Mouse (Mus musculus): Measurements from ENCODE around the gene Irgm2.
"Not testable (repeated sequence)": the region's sequence is repeated elsewhere in the genome, so short reads cannot be mapped to it uniquely, and the experiment has no call there.

Irgm2 gene

DNA sequence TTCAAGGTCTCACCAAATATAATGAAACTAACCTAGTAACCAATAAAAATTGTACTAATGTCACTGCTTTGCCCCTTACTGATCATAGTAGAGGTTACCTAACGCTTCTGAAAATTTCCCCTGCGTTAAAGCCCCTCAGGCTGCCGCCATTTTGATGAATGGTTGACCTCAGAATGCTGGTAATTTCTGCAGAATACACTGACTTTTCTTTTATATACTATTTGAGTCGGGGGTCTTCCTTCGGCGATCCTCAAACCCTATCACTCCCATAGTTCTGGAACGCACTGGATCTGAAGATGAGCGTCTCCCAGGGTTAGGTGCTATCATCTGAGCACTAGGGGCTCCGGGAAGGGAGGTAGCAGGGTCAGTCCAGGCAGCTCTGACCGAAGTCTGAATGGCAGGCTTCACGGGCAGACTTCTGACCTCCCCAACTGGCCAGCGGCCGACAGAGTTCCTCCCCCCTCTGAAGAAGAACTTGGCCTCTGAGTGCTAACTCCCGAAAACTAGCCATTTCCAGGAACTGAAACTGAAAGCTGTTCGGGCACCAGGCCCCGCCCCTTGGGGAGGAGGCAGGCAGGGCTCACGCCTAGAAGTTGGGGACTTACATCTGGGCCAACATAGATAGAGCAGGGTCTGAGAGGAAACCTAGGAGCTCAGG is 15.1 kb downstream of the Irgm2 start:
- no peak for DNase-seq

DNA sequence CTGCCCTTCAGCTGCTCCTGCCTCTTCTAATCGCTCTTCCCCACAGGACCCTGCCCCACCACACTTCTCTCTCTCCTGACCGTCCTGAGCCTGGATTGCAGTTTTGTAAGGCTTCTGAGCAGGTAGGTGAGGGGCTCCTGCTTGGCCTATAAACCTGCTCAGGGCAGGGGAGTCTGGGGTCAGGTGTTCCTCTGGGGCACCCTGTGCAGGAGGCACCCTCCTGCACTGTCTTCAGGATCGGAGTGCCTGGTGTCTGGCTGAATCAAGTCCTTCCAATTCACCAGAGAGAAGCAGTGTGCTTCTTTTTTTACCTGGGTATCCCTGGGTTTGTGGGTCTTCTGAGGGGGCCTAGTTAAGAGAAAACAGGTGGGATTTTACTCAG is 15.6 kb downstream of the Irgm2 start:
- not testable (repeated sequence) for DNase-seq

DNA sequence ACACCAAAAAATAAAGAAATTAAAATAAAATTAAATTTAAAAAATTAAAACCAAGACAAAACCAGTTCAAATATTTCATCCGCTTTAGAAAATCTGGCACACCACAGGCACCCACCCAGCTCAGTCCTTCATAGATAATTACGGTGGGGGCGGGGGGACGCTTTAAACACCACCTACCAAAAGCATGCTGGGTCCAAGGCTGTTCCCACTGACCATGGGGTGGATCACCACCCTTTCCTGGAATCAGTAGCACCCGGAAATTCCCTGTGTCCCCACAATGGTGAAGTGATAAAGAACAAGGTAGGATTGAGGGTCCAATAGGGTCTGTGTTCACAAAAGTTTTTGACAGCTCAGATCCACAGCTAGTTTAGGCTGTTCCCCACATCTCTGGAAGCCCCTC is 16.4 kb downstream of the Irgm2 start:
- DNase-seq, result no peak

GRCm38 (mm10) chr11:58216823-58217222 is 17.4 kb downstream of the Irgm2 start:
- DNase-seq, result no peak

GRCm38 (mm10) chr11:58223751-58224150 is 24.3 kb downstream of the Irgm2 start:
- DNase-seq, result no peak

DNA sequence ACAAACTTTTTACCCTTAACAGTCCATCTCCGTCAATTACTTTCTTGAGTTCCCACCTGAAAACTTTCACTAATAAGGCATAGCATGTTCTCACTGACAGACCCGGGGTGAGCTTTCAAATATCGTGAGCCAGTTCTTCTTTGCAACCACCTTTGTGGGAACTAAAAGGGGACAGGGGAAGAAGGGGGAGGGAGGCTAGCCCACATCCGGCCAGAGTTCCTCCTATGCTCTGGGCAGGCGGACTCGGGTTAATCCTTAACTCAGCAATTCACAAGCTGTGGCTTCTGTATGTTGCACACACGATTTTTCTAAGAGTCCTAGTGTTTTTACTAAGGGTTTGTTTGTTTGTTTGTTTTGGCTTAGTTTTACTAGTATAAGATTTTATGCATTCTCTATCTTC is 24.9 kb downstream of the Irgm2 start:
- no peak for DNase-seq

DNA sequence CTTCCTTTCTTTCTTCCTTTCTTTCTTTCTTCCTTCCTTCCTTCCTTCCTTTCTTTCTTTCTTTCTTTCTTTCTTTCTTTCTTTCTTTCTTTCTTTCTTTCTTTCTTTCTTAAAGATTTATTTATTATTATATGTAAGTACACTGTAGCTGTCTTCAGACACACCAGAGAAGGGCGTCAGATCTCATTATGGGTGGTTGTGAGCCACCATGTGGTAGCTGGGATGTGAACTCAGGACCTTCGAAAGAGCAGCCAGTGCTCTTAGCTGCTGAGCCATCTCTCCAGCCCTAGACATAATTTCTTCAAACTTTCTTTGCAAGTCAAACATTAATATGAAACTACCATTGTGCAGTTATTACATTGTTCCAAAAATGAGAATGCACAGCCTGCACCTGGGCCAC is 25.5 kb downstream of the Irgm2 start:
- not testable (repeated sequence) for DNase-seq

DNA sequence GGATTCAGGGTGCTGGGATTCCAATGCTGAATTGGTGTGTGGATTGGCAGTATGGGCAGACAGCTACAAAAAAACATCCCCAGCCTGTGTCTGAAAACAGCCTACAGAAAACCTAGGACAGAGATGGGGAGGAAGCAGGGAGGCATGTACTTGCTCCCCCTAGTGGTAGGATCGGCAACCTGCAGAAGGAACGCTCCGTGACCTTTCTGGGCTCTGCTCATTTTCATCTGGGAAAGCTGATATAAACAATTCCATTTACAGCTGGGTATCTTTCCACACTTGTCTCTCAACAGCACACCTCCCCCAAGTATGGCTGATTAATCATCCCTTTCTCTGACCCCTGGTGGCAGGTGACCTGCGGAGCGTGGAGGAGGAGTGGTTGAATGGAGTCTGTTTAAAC is 26.2 kb downstream of the Irgm2 start:
- DNase-seq, result peak; percentile 37

DNA sequence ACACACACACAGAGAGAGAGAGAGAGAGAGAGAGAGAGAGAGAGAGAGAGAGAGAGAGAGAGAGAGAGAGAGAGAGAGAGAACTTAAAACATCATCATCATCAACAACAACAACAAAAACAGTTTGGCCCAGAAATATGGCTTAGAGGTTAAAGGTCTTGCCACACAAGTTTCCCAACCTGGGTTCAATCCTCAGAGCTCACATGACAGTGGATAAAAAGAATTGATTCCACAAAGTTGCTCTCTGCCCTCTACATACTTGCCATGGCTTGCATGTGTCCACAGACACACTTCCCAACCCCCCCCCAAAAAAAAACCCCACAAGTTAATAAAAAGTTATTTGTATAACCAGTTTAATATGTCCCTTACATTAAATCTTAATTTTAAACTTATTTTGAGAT is 27.0 kb downstream of the Irgm2 start:
- DNase-seq, result no peak

- DNase-seq, result not testable (repeated sequence)
Measured at GRCm38 (mm10) chr11:58228021-58228420, 28.6 kb downstream of the Irgm2 start.

GRCm38 (mm10) chr11:58230396-58230910 is 31.0 kb downstream of the Irgm2 start:
- no peak for DNase-seq

DNA sequence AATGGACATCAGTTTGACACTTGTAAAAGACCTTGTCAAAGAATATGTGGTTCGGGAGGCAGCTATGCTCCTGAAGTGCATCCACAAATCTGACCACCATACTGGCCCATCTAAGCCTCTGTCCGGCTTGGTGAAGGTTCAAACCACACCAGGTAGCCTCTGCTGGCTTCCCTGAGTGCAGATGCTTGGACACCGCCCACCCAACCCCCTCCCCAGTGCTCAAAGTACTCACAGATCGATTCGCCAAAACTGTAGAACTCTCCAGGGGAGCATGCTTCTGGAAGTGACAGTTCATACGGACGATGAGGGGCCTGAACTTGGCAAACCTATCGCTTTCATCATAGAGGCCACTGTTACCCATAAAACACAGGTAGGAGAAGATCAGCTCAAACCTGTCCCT is 31.7 kb downstream of the Irgm2 start:
- no peak for DNase-seq

GRCm38 (mm10) chr11:58234551-58234950 is 35.1 kb downstream of the Irgm2 start:
- DNase-seq, result not testable (repeated sequence)

DNA sequence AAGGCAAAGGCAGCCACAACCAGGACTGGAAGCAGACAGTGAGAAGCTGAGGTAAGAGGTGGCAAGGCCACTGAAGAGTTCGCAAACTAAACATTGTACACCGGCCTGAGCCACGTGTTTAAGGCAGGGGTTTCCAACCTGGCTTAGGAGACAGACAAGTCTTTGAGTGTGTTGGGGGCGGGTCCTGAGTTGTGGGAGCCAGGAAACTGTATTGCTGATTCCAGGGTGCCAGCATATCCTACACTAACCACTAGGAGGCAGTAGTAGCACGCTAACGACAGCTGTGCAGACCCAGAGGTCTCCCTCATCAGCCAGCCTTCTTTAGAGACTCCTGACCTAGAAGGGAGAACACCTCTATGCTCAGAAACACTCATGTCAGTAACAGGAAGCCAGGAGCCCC is 35.7 kb downstream of the Irgm2 start:
- no peak for DNase-seq

DNA sequence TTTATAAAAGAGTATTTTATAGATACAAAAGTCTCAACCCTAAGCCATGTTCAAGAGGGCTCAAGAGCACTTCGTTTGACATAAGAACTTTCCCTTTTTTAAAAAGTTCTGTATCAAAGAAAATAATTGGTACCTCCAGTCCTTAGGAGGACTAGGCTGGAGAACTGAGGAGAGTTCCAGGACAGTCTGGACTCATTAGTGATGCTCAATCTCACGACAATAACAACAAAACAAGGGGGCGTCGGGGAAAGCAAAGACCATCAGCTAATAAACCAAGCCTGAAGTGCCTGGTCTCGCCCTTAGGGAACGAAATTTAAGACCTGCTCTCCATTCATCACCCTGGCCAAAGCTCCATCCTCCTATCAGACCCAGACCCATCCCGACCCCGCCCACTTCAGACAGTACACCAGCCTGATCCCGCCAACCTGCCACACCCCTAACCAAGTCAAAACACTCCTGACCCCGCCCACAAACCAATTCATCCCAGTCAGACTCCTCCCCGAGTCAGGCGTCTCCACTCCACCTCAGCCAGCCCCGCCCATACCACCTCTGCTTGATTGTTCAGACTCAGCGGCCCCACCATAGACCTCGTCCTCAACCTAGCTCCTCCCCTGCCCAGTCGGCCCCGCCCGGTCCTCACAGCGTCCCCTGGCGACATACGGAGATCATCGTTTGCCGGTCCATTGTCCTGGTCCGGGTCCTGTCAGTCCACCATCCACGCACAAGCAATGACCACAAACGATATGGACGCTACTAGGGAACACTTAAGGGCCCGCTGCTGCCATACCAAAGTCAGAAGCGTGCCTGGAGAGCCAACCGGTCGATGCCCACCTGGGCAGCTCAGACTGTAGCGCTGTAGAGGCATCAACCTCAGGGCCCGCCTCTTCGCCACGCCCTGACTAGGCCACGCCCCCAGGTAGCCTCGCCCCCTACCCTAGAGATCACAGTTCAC is 39.7 kb downstream of the Irgm2 start:
- no peak for DNase-seq

DNA sequence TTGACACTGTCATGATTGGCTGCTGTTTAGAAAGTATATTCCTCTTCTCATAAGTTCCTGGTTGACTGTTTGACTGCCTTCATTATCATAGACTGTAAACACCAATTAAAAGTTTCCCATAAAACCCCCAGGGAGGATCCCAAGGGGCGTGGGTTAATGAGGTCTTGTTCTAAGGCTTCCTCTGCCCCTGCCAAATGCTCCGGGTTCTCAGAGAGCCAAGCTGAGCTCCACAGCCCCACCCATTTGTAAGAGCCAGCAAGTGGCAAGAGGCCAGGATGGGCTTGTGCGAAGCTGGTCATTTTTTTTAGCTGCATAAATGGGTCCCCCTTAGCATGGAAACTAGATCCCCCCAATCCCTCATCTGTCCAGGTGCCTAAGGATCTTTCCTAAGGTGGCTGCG is 47.9 kb downstream of the Irgm2 start:
- no peak for DNase-seq

DNA sequence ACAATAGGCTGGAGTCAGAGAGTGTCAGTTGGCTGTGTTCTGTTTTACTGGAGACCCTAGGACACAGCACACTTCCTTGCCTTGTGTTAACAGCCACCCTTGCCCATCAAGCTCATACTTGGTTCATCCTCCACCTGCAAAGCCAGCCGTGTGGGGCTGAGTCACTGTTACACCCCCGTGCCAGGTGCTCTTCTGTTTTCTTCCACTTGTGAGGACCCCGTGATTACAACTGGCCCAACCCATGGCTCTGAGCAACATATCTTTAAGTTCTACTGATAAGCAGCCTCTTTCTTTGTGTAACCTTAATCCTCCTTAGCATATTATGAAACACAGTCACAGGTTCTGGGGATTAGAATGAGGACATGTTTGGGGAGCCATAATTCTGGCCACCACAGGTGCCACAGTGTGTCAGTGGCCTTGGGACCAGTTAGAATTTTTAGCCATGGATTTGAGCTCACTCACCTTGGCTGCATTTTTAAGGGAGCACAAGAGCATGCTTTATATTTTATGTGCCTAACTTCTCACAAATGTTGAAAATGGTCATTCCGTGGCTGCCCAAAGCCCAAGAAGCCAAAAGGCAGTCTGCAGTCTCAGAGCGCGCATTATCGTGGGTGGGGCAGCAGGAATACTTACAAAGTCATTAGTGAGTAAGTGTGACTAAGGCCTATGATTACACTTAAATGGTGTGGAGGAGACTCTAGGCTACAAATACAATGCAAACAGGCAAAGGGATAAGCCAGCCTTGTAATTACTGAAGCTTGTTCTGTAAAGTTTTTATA is 50.0 kb downstream of the Irgm2 start:
- DNase-seq, result no peak

- DNase-seq, result no peak
Measured at GRCm38 (mm10) chr11:58250550-58250949, 51.1 kb downstream of the Irgm2 start.

- no peak for DNase-seq
Measured at GRCm38 (mm10) chr11:58254411-58254810, 55.0 kb downstream of the Irgm2 start.

DNA sequence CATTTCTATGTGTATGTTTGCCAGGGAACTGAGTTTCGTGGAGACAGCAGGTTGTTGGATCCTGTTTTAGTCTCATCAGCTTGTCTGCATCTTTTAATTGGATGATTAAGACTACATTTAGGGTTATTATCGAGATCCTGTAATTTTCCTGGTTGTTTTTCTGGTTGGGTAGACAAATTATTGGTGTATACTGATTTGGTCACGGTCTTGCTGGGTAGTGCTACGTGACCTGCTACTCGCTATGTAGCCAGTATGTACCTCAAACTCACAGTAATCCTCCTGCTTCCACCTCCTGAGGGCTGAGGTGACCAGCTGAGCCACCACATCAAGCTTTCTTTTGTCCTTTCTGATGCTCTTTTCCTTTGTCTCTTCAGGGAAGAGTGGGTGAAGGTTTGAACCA is 58.4 kb downstream of the Irgm2 start:
- DNase-seq, result no peak

- no peak for DNase-seq
Measured at GRCm38 (mm10) chr11:58260156-58260555, 60.7 kb downstream of the Irgm2 start.

GRCm38 (mm10) chr11:58261826-58262225 is 62.4 kb downstream of the Irgm2 start:
- DNase-seq, result no peak

GRCm38 (mm10) chr11:58262336-58262735 is 62.9 kb downstream of the Irgm2 start:
- DNase-seq, result no peak
